Mouse (Mus musculus): Measurements from ENCODE around the gene Smoc1.

The Smoc1 gene

GRCm38 (mm10) chr12:81024993-81025392 is 1.6 kb upstream of the Smoc1 start:
- no peak for DNase-seq (ENCODE audit: low spot score in 2 of 2)

- DNase-seq (ENCODE audit: low spot score in 2 of 2): peak in 1 of 2 experiments; percentile 2
Observed at GRCm38 (mm10) chr12:81026995-81027942, 661 bp downstream of the Smoc1 start.

GRCm38 (mm10) chr12:81028291-81028920 is 1.8 kb downstream of the Smoc1 start:
- DNase-seq (ENCODE audit: low spot score in 2 of 2): no peak

GRCm38 (mm10) chr12:81029731-81030130 is 3.1 kb downstream of the Smoc1 start:
- no peak for DNase-seq (ENCODE audit: low spot score in 2 of 2)

GRCm38 (mm10) chr12:81031579-81031978 is 5.0 kb downstream of the Smoc1 start:
- DNase-seq (ENCODE audit: low spot score in 2 of 2): peak in 1 of 2 experiments; percentile 6

GRCm38 (mm10) chr12:81033389-81034041 is 6.9 kb downstream of the Smoc1 start:
- peak in 1 of 2 experiments; percentile 16 for DNase-seq (ENCODE audit: low spot score in 2 of 2)

GRCm38 (mm10) chr12:81034042-81034417 is 7.4 kb downstream of the Smoc1 start:
- DNase-seq (ENCODE audit: low spot score in 2 of 2): no peak

- no peak for DNase-seq (ENCODE audit: low spot score in 2 of 2)
Observed at GRCm38 (mm10) chr12:81035850-81036249, 9.2 kb downstream of the Smoc1 start.

GRCm38 (mm10) chr12:81043616-81044015 is 17.0 kb downstream of the Smoc1 start:
- DNase-seq (ENCODE audit: low spot score in 2 of 2): no peak

GRCm38 (mm10) chr12:81046926-81047325 is 20.3 kb downstream of the Smoc1 start:
- DNase-seq (ENCODE audit: low spot score in 2 of 2): no peak

GRCm38 (mm10) chr12:81049661-81050060 is 23.1 kb downstream of the Smoc1 start:
- DNase-seq (ENCODE audit: low spot score in 2 of 2): no peak

GRCm38 (mm10) chr12:81055000-81055705 is 28.5 kb downstream of the Smoc1 start:
- DNase-seq (ENCODE audit: low spot score in 2 of 2): no peak

GRCm38 (mm10) chr12:81055811-81056210 is 29.2 kb downstream of the Smoc1 start:
- DNase-seq (ENCODE audit: low spot score in 2 of 2): no peak

- DNase-seq (ENCODE audit: low spot score in 2 of 2): no peak
Observed at GRCm38 (mm10) chr12:81057619-81058018, 31.0 kb downstream of the Smoc1 start.

- no peak for DNase-seq (ENCODE audit: low spot score in 2 of 2)
Observed at GRCm38 (mm10) chr12:81058561-81058960, 32.0 kb downstream of the Smoc1 start.

GRCm38 (mm10) chr12:81061831-81062361 is 35.3 kb downstream of the Smoc1 start:
- DNase-seq (ENCODE audit: low spot score in 2 of 2): peak; percentile 17 to 36

- DNase-seq (ENCODE audit: low spot score in 2 of 2): no peak
Observed at GRCm38 (mm10) chr12:81063336-81063955, 36.8 kb downstream of the Smoc1 start.

GRCm38 (mm10) chr12:81074139-81074538 is 47.5 kb downstream of the Smoc1 start:
- no peak for DNase-seq (ENCODE audit: low spot score in 2 of 2)

GRCm38 (mm10) chr12:81074941-81075340 is 48.3 kb downstream of the Smoc1 start:
- no peak for DNase-seq (ENCODE audit: low spot score in 2 of 2)

GRCm38 (mm10) chr12:81077953-81078646 is 51.5 kb downstream of the Smoc1 start:
- DNase-seq (ENCODE audit: low spot score in 2 of 2): no peak

All from frontal cortex, postnatal 36 days (tissue).